Mouse (Mus musculus): Measurements from ENCODE around the gene Eml5.

GRCm38 (mm10) chr12:98932441-98932840 lies 31.2 kb upstream of the Eml5 start:
- no peak for TF ChIP-seq POLR2A (IDR thresholded peaks at IDR 0.05; ENCODE audit: low read depth, low read length)
- no peak for TF ChIP-seq CTCF (IDR thresholded peaks at IDR 0.05; ENCODE audit: extremely low read depth, insufficient read length, insufficient replicate concordance, low read depth, low read length)
